Mouse (Mus musculus) natural killer cell, adult 2 months (primary cell): ENCODE results near the gene Hpn.

Experiments
- DNase-seq, 2 experiments: peaks; one replicate each; pipeline ENCODE4 v3.0.0; 2022; ENCODE audit warnings: low spot score in 2 of 2

The Hpn gene

GRCm38 (mm10) chr7:31140941-31141340, 25.9 kb upstream of the Hpn start:
- no peak for DNase-seq

DNA sequence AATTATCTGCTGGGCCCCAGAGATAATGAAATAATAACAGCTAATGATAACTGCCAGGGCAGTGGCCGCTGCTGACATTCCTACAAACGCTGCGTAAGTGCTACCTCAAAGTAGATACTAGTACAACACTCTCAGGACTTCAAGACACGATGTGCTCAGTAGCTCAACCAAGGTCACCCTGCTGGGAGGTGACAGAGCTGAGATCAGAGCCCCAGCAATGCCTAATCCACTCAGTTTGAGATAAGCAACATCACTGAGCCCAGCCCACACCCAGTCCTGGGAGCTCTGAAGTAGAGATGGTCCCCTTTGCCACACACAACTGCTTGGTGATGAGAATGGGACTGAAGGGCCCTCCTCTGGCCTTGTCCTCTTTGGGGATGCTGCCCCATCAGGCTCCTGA, 25.2 kb upstream of the Hpn start:
- DNase-seq = no peak

DNA sequence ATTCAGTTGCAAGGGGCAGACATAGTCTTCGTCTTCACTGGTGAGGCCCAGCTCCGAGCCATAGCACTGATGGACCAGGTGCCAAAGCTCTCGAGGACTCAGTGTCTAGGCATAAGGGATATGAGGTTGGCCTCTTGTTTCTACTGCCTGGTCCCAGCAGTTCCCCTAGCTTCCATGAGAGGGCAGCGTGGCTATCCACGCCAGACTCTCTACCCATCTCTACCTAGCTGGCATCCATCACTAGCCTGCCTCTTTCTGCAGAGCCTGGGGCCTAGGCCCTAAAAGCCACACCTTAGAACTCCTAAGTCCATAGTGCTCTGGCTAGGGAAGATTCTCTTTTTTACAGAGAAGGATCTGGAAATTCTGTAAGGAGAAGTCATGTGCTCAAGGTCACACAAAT, 24.7 kb upstream of the Hpn start:
- peak; percentile 49 to 72 for DNase-seq

DNA sequence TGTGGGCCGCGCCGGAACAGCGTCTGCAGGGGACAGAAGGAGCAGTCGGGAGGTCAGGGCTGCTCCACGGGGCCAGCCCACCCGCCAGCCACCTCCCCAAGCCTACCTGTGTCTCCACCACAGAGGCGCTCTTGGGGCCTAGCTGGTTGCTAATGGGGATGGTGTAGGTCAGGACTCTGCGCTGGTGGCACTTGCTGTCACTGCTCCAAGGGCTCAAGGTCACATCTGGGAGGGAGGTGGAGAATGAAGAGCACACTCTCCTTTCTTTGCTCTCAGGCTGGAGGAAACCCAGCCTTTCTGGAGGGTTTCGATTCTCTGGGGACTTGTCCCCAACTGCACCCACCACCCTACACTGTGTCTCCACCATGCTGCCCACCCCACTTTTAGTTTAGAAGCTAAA, 20.6 kb upstream of the Hpn start:
- DNase-seq = no peak

GRCm38 (mm10) chr7:31131866-31132265, 16.8 kb upstream of the Hpn start:
- no peak for DNase-seq

- DNase-seq = peak; percentile 57 to 68
Measured at GRCm38 (mm10) chr7:31130841-31131240, 15.8 kb upstream of the Hpn start.

DNA sequence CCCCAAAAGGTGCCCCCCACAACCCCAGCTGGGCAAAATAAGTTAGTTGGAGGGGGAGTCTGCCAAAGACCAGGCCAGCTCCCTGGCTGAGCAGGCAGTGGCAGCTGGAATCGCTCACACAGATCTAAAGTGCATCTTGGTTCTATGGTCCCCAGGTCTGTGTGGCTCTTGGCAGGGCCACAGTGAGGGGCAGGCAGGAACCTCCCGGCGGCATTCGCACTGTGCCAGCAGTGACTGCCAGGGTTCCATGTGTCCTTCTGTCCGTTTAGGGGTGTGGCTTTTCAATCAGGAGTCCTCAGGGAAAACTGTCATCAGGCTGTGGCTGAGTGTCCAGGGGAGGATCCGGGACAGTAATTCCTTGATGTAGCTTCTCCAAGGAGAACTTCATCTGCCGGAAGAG, 15.1 kb upstream of the Hpn start:
- no peak for DNase-seq

GRCm38 (mm10) chr7:31128157-31128705, 13.1 kb upstream of the Hpn start:
- no peak for DNase-seq

GRCm38 (mm10) chr7:31126851-31127724, 12.0 kb upstream of the Hpn start, which contains the start of gene Scn1b:
TSS of gene Scn1b (minus strand) at chr7:31127003.
- no peak for DNase-seq

- no peak for DNase-seq
Measured at GRCm38 (mm10) chr7:31126211-31126751, 11.2 kb upstream of the Hpn start.

GRCm38 (mm10) chr7:31125116-31125515, 10.0 kb upstream of the Hpn start:
- no peak for DNase-seq

- DNase-seq = no peak
Measured at GRCm38 (mm10) chr7:31124381-31124780, 9.3 kb upstream of the Hpn start.

- no peak for DNase-seq
Measured at GRCm38 (mm10) chr7:31123697-31124096, 8.6 kb upstream of the Hpn start.

- no peak for DNase-seq
Measured at GRCm38 (mm10) chr7:31122641-31123631, 7.8 kb upstream of the Hpn start.

DNA sequence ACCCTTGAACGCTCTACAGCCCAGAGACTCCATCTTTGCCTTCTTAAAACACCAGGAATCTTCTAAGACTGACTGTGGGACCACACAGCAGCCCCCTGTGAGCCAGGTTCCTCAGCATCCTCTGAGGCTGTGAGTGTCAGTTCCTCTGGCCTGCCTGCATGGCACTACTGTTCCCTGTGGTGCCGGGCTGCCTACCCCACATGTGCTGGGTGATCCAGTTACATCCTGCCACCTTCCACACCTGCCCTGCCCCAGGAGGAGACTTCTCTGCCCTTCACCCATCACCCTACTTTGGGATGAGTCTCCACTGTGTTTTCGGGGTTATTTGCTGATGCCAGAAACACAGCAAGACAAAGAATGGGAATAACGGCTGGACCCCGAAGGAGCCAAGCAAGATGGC, 4.5 kb upstream of the Hpn start:
- DNase-seq = no peak

DNA sequence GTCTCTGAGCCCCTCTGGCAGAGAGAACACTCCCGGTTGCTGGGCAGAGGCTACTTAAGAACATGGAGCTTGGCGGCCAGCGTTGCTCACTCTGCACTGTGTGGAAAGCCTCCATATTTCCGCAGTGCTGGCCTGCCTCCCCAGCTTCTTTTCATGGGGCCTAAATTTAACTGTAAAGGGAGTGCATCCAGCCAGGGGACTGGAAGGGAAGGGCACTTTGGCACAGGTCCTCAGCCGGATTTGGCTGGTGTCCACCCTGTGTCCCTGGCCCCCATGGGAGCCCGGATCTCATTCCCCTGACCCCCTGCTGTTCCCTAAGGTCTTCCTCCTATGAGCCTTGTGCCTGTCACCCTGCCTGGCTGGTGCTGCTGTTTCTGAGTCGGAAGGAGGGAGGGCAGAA, 3.4 kb upstream of the Hpn start:
- DNase-seq = no peak

- no peak for DNase-seq
Measured at GRCm38 (mm10) chr7:31117465-31117864, 2.4 kb upstream of the Hpn start.

- no peak for DNase-seq
Measured at GRCm38 (mm10) chr7:31116721-31117145, 1.6 kb upstream of the Hpn start.

GRCm38 (mm10) chr7:31115587-31116043, 525 bp upstream of the Hpn start:
- DNase-seq = peak; percentile 65 to 76

DNA sequence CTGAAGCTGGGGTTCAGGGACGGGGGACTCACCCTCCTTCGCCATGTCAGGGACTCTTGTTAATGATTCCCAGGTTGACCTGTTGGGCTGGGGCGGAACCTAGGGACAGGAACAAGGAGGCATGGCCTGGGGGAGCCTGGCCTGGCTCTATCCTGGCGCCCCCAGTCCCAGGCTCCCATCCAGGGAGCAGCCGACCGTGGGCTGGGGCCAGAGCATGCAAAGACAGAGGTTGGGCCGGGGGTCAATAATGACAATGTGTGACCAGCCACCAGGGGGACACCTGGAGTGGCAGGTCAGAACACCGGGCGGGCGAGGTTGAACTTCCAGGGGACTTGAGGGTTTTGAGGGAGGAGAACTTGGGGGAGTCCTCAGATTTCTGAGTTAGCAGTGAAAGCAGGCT, 444 bp downstream of the Hpn start:
- no peak for DNase-seq

DNA sequence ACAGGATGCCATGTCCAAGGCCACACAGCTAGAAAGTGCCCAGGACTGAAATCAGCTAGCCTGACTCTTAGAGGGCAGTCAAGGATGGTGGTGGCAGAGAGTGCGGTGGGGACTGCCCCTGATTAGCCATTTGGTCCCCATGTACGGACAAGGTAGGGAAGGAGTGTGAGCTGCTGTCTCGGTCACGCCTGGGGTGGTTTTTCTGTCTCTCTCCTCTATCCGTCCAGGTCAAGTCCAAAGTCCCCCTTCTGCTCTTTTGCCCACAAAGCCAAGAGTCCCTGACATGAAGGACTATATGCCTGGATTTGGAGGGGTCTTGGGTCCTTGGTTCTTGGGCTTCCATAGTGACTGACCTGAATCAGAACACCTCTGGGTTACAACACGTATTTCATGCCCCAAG, 1.3 kb downstream of the Hpn start:
- no peak for DNase-seq

- no peak for DNase-seq
Measured at GRCm38 (mm10) chr7:31112036-31112435, 3.1 kb downstream of the Hpn start.
